Comparison of ENCODE assay signal across 16 mouse cellular contexts in genomic region chr9:42578511-42578910, GRCm38 (mm10).
DNase-seq lines count a peak whose midpoint lies in the region; ATAC-seq and TF ChIP-seq lines count a peak whose summit lies in the region.
"Had no signal": no experiment of that assay in that cellular context is flagged by ENCODE, and none has a peak within 500 bp of the region (broad histone marks: within the 10 kb centered on the region; RNA-seq: fewer than 3 reads in every experiment).

No protein-coding gene starts in this region.

- ATAC-seq in midbrain, postnatal 0 days (ENCODE audit: low FRiP score), result no peak
- ATAC-seq in midbrain, embryonic 13.5 days, result no peak
- no peak for ATAC-seq in monocyte, adult 5-6 weeks (replicated peaks; ENCODE audit: insufficient number of reproducible peaks, low FRiP score, low TSS enrichment, poor library complexity, severe bottlenecking)
- ATAC-seq: intestine, embryonic 15.5 days had no signal

- no peak overlapping the region for H3K9ac ChIP-seq in midbrain, postnatal 0 days (replicated peaks; ENCODE audit: low read length, poor library complexity, severe bottlenecking)
- H3K9ac ChIP-seq in midbrain, embryonic 13.5 days (replicated peaks), result no peak overlapping the region
- H3K9ac ChIP-seq: hindbrain, embryonic 14.5 days; intestine, embryonic 15.5 days; limb, embryonic 15.5 days; liver, embryonic 15.5 days; neural tube, embryonic 13.5 days had no signal

- peak; percentile 18 for DNase-seq in midbrain, postnatal 0 days (ENCODE audit: low spot score)
- peak; percentile 92 for DNase-seq in cerebellum, adult 9-10 months
- peak; percentile 47 for DNase-seq in kidney, adult 9 months
- DNase-seq in urinary bladder, postnatal 4 days (ENCODE audit: low spot score in 2 of 2), result no peak
- no peak for DNase-seq in thymus, adult 2 months
- DNase-seq: adrenal gland, adult 2 months; gastrocnemius, adult 2 months; heart, postnatal 36 days had no signal

- no peaks in the 10 kb centered on the region for H3K27me3 ChIP-seq in midbrain, postnatal 0 days (ENCODE audit: insufficient read depth, low read length)
- H3K27me3 ChIP-seq in midbrain, embryonic 13.5 days, result peaks cover 6% of the 10 kb centered on the region; the same call in 1 of the 2 replicates
- no peaks in the 10 kb centered on the region for H3K27me3 ChIP-seq in thymus, adult 2 months (ENCODE audit: control insufficient read depth, insufficient read depth, low read length)
- H3K27me3 ChIP-seq: intestine, embryonic 15.5 days; limb, embryonic 15.5 days; liver, embryonic 15.5 days; neural tube, embryonic 13.5 days had no signal

- no peak overlapping the region for H3K27ac ChIP-seq in midbrain, postnatal 0 days (ENCODE audit: low read depth, low read length)
- no peak overlapping the region for H3K27ac ChIP-seq in midbrain, embryonic 13.5 days
- no peak overlapping the region for H3K27ac ChIP-seq in thymus, adult 2 months (ENCODE audit: control insufficient read depth, insufficient read depth, low read length)
- H3K27ac ChIP-seq: gastrocnemius, adult 2 months; hindbrain, embryonic 14.5 days; intestine, embryonic 15.5 days; limb, embryonic 15.5 days; liver, embryonic 15.5 days; neural tube, embryonic 13.5 days had no signal

- TF ChIP-seq CTCF in midbrain, postnatal 0 days (IDR thresholded peaks at IDR 0.05), result no peak
- TF ChIP-seq CTCF in thymus, adult 2 months (IDR thresholded peaks at IDR 0.05; ENCODE audit: borderline replicate concordance, control insufficient read depth, extremely low read depth, insufficient read depth, low read length, poor library complexity), result no peak

- TF ChIP-seq POLR2A in thymus, adult 2 months (IDR thresholded peaks at IDR 0.05; ENCODE audit: control insufficient read depth, extremely low read depth, insufficient read depth, low read length, poor library complexity), result no peak

- H3K4me1 ChIP-seq in midbrain, postnatal 0 days (ENCODE audit: insufficient read depth, low read length), result no peaks in the 10 kb centered on the region
- H3K4me1 ChIP-seq in midbrain, embryonic 13.5 days (replicated peaks), result peaks cover 11% of the 10 kb centered on the region
- no peaks in the 10 kb centered on the region for H3K4me1 ChIP-seq in thymus, adult 2 months (replicated peaks; ENCODE audit: control insufficient read depth, insufficient read depth, low read length)
- H3K4me1 ChIP-seq: intestine, embryonic 15.5 days; liver, embryonic 15.5 days had no signal

- WGBS in midbrain, postnatal 0 days, result 79% methylated on average over 7 of the region's 7 CpGs
- WGBS in midbrain, embryonic 13.5 days, result 74% methylated on average over 7 of the region's 7 CpGs
- 81% methylated on average over 7 of the region's 7 CpGs for WGBS in thymus, adult 2 months

- H3K9me3 ChIP-seq in midbrain, postnatal 0 days (ENCODE audit: low read length), result no peaks in the 10 kb centered on the region
- H3K9me3 ChIP-seq in midbrain, embryonic 13.5 days, result no peaks in the 10 kb centered on the region
- H3K9me3 ChIP-seq: intestine, embryonic 15.5 days; limb, embryonic 15.5 days; liver, embryonic 15.5 days; neural tube, embryonic 13.5 days had no signal

- no peak overlapping the region for H3K4me2 ChIP-seq in midbrain, postnatal 0 days (ENCODE audit: low read depth, low read length, poor library complexity, severe bottlenecking)
- no peak overlapping the region for H3K4me2 ChIP-seq in midbrain, embryonic 13.5 days (replicated peaks)
- H3K4me2 ChIP-seq: hindbrain, embryonic 14.5 days; intestine, embryonic 15.5 days; limb, embryonic 15.5 days; liver, embryonic 15.5 days; midbrain, embryonic 11.5 days; neural tube, embryonic 13.5 days had no signal

- no peak overlapping the region for H3K4me3 ChIP-seq in midbrain, postnatal 0 days (ENCODE audit: low read depth, low read length)
- H3K4me3 ChIP-seq in midbrain, embryonic 13.5 days (replicated peaks), result no peak overlapping the region
- no peak overlapping the region for H3K4me3 ChIP-seq in thymus, adult 2 months (ENCODE audit: control insufficient read depth, insufficient read depth, low read length)
- H3K4me3 ChIP-seq: gastrocnemius, adult 2 months; intestine, embryonic 15.5 days; limb, embryonic 15.5 days; liver, embryonic 15.5 days; neural tube, embryonic 13.5 days had no signal

- H3K36me3 ChIP-seq in midbrain, postnatal 0 days (ENCODE audit: insufficient read depth, low read length), result no peaks in the 10 kb centered on the region
- no peaks in the 10 kb centered on the region for H3K36me3 ChIP-seq in midbrain, embryonic 13.5 days
- no peaks in the 10 kb centered on the region for H3K36me3 ChIP-seq in thymus, adult 2 months (ENCODE audit: control insufficient read depth, insufficient read depth, low read length)
- H3K36me3 ChIP-seq: intestine, embryonic 15.5 days; limb, embryonic 15.5 days; liver, embryonic 15.5 days; neural tube, embryonic 13.5 days had no signal

Comparison
In these comparisons a context has a peak if more than half of its experiments do, and no peak if none do; other contexts are left out.
1. DNase-seq: peak in midbrain, postnatal 0 days (single experiment), cerebellum, adult 9-10 months (single experiment) and kidney, adult 9 months (single experiment); none in urinary bladder, postnatal 4 days (0 of 2) and thymus, adult 2 months (single experiment).